Mouse (Mus musculus) spleen, embryonic (tissue): Measurements from ENCODE around the gene Olfr221.

Source experiments
- CTCF ChIA-PET: fragments of 350-600 bp; sonication (Branson Sonifier 250); formaldehyde crosslinking; loops from one replicate; lab custom pipeline; 2022; lab: Charles Lee

The Olfr221 gene

DNA sequence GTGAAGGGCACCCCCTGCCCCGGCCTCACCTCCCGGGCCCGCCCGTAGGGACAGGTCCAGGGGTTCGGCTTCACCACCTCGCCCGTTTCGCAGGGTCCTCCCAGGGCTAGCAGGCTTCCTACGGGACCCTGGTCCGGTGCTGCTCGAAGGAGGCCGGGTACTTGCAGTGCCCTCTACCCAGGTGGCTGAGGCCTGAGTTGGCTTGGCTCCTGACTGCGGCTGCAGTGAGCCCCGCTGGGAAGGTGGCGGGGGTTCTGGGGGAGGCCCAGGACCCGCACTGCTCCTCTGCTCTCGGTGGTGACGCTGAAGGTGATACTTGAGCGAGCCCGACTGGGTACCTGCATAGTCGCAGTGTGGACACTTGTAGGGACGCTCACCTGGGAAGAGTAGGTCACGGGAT lies 35.5 kb downstream of the Olfr221 start:
- CTCF ChIA-PET, result no interaction called here

DNA sequence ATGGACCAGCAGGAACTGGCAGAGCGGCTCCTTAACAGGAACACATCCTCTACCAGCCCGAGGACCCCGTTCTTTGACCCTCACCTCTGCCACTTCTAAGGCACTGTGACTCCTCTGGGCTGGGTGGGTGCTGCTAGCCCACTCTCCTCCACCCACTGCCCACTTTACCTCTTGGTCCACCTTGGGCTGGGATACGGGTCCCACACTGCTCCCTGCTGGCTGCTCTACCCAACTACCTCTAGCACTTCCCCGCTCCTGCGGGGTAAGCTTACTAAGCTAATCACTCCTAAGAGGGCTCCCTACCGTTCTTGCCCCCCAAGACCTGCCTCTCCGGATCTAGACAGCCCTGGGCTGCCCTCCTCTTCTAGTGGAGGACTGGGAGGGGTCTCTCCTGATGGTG lies 36.0 kb downstream of the Olfr221 start:
- CTCF ChIA-PET, result interaction anchor here (1.0 kb wide), 1 partner anchor 9 kb away, joined by 3 read pairs; no protein-coding TSS in a partner anchor

DNA sequence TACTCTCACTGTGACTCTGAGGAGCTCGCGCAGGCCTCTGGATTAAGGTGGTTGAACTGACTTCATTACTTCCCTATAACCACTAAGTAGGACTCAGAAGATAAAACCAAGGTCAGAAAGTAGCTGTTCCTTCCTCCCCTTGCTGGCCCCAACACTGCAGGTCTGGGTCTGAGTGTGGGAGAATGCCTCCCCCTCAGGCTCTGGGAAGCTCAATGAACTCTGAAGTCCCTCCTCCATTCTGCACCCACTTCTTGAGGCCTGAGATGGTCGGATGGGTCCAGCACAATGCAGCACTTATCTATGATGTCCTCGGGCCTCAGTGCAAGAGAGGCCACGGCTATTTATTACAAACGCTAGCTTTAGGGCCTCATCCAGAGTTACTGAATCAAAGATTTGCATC lies 36.6 kb downstream of the Olfr221 start:
- CTCF ChIA-PET, result interaction anchor here (1.0 kb wide), 1 partner anchor 9 kb away, joined by 3 read pairs; no protein-coding TSS in a partner anchor

DNA sequence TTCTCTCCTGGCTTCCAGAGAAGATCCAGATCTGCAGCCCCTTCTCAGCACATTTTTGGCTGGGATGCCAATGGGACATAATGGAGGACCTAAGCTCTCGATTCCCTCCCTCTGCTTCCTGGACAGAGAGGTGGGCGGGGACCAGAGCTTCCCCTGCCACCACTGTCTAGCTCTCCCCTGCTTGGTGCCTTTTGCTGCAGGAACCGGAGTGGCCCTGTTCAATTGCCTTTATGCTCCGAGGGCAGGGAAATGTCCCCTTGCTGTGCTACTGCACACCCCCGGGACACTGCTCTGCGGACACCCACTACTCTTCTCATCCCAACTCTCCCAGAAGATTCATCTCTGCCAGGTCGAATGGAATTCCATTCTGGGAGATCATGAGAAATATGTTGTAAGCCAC lies 37.1 kb downstream of the Olfr221 start:
- CTCF ChIA-PET, result interaction anchor here (1.0 kb wide), 1 partner anchor 8 kb away, joined by 3 read pairs; no protein-coding TSS in a partner anchor

DNA sequence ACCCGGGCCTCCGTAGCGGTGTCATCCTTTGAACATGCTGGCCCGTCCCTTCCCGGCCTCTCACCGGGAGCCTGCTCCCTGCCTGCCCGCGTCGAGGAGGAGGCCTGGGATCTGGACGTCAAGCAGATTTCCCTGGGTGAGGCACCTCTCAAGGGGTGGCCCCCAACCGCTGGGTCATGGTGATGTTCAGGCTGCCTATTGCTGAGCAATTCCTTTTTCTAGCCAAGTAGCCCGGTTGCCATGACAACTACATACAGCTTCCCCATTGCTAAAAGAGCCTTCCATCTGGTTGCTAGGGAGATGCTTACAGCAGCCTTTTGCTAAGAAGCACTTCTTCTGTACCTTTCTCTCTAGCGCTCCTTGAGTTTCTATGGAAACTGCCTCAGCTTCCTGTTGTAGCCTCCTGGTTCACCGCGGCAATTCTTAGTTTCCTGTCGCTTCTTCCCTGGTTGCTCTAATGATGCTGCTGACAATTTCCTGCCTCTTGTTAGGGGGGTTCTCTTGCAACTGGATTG lies 38.2 kb downstream of the Olfr221 start:
- CTCF ChIA-PET, result no interaction called here

DNA sequence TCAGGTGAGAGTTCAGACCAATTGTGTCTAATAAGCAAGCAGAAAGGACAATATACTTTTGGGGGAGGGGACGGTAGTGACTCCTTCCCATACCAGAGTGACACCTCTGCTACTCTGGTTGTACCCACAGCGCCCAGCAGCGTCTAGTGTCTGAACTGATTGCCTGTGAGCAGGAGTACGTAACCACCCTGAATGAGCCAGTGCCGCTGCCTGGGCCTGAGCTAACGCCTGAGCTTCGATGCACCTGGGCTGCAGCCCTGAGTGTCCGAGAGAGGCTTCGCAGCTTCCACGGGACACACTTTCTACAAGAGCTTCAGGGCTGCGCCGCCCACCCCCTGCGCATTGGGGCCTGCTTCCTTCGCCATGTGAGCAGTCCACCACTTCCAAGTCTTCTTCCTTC lies 44.8 kb downstream of the Olfr221 start:
- CTCF ChIA-PET, result no interaction called here

DNA sequence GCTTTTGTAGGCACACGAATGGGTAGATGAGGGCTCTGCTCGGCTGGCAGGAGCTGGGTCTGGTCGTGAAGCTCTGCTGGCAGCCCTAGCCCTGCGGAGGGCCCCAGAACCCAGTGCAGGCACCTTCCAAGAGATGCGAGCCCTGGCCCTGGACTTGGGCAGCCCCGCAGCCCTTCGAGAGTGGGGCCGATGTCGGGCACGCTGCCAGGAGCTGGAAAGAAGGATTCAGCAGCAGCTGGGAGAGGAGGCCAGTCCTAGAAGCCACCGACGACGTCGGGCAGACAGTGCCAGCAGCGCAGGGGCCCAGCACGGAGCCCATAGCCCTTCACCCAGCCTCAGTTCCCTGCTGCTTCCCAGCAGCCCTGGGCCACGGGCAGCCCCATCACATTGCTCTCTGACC lies 45.4 kb downstream of the Olfr221 start:
- CTCF ChIA-PET, result interaction anchor here (0.6 to 0.8 kb wide), 2 partner anchors 9 to 1028 kb away, joined by 3 to 27 read pairs; no protein-coding TSS in a partner anchor

DNA sequence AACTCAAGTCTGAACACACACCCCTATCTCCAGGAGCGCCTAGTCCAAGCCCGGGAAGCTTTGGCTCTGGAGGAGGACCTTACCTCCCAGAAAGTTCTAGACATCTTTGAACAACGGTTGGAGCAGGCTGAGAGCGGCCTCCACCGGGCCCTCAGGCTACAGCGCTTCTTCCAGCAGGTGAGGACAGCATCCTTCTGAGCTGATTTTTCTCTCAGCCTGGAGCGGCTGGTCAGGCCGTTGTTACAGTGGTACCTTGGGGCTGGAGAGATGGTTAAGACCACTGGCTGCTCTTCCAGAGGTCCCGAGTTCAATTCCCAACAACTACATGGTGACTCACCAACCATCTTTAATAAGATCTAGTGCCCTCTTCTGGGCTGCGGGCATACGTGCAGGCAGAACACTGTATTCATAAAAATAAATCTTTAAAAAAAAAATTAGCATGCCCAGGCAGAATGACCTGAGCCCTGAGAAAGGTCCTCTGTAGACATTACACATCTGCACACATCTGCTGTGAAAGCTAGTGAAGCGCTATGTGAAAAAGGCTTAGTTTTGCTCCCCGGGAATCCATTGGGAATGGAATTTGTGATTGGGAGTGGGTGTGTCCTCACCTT lies 45.9 kb downstream of the Olfr221 start:
- CTCF ChIA-PET, result interaction anchor here (0.8 kb wide), 1 partner anchor 9 kb away, joined by 3 read pairs; no protein-coding TSS in a partner anchor

DNA sequence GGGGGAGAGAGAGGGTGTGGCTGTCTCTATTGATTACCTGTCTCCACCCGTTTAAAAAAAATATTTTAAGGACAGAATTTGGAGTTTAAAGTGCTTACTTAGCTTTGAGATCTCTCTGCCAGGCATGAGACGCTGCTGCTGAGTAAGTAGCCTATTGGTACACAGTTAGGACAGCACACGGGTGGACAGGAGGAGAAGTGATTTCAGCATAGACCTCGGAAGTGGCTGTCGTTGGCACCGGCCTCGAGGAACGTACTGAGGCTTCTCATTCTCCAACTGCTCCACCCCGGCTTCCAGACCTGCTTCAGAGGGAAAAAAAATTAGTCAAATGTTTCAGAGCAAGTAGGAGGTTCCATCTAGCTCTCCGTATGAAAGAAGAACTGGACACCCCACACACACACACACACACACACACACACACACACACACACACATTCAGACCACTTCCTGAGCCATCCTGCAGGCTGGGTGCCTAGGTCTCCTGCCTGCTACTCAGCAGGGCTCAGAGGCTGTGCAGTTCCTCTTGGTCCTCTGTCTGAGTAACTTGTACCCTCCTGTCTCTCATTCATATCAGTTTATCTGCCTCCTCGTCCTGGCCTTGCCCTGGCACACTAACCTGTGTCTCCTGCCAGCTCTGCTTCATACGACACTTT lies 46.9 kb downstream of the Olfr221 start:
- CTCF ChIA-PET, result no interaction called here

DNA sequence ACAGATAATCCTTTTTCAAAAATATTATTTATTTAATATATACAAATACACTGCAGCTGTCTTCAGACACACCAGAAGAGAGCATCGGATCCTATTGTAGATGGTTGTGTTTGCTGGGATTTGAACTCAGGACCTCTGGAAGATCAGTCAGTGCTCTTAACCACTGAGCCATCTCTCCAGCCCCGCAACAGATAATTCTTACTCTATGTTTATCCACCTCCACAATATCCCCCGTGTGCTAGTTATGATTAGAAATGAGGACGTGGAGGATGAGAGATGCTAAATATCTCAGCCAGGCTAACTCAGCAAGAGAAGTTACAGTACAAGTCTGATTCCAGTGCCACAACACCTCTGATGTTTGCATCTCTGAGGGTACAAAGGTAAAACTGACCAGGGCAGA lies 47.8 kb downstream of the Olfr221 start:
- CTCF ChIA-PET, result no interaction called here

DNA sequence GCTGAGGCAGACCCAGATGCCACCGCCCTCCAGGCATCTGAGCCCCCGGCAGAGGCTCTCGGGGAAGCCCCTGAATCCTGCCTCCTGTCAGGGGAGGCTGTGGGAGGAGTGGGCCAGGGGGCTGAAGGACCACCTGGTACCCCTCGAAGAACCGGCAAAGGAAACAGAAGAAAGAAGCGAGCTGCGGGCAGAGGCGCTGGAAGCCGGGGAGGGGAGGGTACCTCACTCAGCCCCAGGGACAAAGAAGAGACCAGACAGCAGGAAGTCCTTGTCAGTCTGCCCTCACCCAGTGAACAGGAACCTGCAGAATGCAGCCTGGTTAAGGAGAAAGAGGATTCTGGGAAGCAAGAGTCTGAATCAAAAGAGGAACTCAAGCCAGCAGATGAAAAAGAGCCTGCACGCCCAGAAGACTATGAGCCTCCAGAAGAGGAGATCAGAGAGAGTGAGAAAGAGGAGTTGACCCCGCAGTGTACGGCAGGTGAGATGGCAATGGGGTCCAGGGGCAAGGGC lies 52.7 kb downstream of the Olfr221 start:
- CTCF ChIA-PET, result no interaction called here

DNA sequence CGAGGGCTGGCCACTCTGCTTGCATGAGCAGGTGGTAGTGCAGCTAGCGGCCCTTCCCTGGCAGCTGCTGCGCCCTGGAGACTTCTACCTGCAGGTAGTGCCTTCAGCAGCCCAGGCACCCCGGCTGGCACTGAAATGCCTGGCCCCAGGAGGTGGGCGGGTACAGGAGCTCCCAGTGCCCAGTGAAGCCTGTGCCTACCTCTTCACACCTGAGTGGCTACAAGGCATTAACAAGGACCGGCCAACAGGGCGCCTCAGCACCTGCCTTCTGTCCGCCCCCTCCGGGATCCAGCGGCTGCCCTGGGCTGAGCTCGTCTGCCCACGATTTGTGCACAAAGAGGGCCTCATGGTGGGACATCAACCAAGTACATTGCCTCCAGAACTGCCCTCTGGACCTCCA lies 53.5 kb downstream of the Olfr221 start:
- CTCF ChIA-PET, result no interaction called here

DNA sequence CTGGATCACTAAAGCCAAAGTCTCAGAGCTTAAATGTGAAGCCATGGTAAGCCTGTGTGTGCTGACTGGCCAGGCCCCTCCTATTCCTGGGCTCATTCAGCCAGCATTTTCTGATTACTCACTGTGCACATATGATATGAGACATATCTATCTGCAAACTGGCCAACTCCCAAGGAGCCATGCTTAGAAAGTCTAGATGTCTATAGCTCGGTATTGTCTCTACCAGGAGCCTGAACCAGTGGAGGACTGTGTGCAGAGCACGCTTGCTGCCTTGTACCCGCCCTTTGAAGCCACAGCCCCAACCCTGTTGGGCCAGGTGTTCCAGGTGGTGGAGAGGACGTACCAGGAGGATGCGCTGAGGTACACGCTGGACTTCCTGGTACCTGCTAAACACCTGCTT lies 55.1 kb downstream of the Olfr221 start:
- CTCF ChIA-PET, result no interaction called here

DNA sequence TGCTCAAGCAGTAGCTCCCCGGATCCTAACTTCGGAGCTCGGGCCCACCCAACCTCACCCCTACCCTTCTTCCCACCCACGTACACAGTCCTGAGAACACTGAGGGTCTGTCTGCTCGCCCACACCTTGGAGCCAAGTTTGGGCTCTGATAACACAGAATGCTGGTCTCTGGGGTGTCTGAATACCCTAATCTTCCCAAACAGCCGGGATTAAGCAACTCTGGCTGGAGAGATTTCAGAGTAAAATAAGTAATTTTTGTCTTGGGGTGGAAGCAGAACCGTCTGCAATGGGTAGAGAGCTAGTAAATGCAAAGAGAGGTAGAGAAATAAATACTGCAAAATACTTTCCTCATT lies 56.1 kb downstream of the Olfr221 start:
- CTCF ChIA-PET, result no interaction called here

DNA sequence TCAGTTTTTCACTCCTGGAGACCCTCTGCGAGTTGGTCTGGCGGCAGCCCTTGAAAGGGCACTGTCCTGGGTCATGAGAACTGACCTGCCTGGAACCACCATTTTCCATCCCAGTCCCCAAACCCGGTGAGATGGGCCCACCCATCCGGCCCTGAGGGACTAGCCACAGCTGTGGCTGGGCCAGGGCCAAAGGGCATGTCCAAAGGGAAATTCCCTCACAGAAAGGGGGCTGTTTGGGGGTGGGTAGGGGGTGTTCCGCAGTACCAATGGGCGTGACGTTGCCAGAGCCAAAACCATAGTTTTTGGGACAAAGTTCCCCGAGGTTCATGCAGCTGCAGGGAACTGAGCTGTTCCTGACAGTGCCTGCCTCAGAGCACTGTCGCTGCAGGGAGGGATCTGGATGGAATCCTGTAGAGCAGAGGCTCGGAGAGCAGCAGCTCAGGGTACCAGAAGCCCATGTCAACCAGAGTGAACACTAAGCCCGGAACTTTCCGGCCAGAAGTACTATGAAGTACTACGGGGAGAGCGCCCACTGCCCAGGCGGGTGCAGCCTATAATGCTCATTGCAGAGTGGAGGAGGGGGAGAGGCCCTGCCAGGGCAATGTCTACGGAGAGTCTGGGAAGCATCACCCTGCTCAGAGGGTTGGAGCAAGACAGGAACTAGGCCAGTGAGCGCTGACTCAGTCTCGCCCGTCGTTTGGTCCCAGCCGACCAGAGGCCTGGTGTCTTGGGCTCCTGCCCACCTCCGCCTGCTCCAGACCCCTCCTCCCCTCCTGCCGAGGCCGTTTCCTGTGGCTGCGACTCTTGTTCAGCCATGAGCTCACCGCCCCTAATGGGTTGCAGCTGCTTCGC lies 56.7 kb downstream of the Olfr221 start:
- CTCF ChIA-PET, result no interaction called here

DNA sequence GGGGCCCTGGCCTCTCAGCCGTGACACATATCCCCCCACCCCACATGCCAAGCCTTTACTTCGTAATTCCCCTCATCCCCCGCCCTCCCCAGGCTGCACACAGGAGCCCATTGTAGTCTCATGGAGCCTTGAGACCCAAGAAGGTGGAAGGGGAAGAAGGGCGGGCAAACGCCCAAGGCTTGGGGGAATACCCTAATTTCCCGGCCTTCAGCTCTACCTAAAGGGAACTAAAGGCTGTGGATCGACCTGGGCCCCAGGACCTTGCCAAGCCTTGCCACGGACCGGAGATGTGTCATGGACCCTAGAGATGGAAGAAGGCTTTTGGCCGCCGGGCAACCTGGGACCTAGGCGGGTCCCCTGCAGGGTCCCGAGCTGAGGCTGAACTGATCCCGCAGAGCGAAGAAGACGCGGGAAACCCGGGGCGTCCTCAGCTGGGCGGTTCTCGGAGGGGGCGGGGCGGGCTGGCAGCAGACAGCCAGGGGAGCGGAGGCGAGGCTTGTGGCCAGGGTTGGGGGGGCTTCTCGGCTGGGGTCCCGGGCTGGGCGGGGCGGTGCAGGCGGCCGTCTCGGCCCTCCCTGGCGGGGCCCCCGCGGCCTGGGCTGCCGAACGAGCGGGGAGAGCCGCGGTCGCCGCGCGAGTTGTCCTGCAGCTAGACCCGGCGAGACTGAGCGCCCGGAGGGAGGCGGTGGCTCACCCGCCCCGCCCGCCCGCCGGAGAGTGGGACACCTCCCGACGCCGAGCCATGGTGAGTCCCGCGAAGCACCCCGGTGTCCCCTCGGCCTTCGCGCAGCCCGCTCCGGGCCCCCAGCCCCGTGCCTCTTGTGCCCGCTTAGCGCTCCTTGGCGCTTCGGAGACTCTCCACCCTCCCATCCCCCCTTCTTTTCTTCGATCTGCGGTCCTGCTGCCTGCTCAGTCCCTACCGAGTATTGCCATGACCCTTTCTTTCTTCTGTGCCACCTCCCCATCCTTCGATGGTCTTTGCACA lies 57.7 kb downstream of the Olfr221 start, which contains the start of gene Arhgef40:
Gene Arhgef40, plus strand, starts transcription at position 473 of the 985 bp plus-strand sequence.
- CTCF ChIA-PET, result no interaction called here
